Mouse (Mus musculus) CH12.LX (cell line): ENCODE results near the gene Gdpd1. TPM values are rescaled to one million over a fixed set of nuclear protein-coding genes. Genes with fewer than 3 reads are reported as not detected.

ENCODE experiments used
- DNase-seq: peaks from one replicate; pipeline ENCODE4 v3.0.0-alpha.2; 2013; ENCODE audit errors: extremely low read depth
- H3K27ac ChIP-seq: 2 replicates; pipeline ENCODE4 v1.5.1; 2012; ENCODE audit warnings: low read depth, mild to moderate bottlenecking, control low read depth, moderate library complexity; ENCODE audit not compliant: insufficient read depth
- H3K27me3 ChIP-seq: replicated peaks from 2 replicates; pipeline ENCODE3; 2012; ENCODE audit warnings: inconsistent platforms
- H3K36me3 ChIP-seq, 2 experiments: replicated peaks in 1 of 2; 2 replicates each; pipeline versions ENCODE3 to v1.6.1; 2012; ENCODE audit warnings: inconsistent platforms in 1 of 2, low read length in 1 of 2, mild to moderate bottlenecking in 1 of 2, mixed read lengths in 1 of 2, moderate library complexity in 1 of 2; ENCODE audit not compliant: control insufficient read depth in 1 of 2, insufficient read depth in 1 of 2
- H3K4me1 ChIP-seq, 2 experiments: 2 replicates each; pipeline ENCODE4 v1.6.1; 2012; ENCODE audit warnings: inconsistent platforms in 1 of 2, moderate library complexity in 1 of 2; ENCODE audit not compliant: insufficient read depth in 2 of 2, control insufficient read depth in 1 of 2
- H3K4me2 ChIP-seq: 2 replicates; pipeline ENCODE4 v1.6.1; 2012; ENCODE audit warnings: low read depth, mild to moderate bottlenecking, control low read depth; ENCODE audit not compliant: poor library complexity, insufficient read depth, severe bottlenecking
- H3K4me3 ChIP-seq, 3 experiments: fragments of 150-350 bp in 1 of 3; sonication (generic) in 1 of 3; replicated peaks in 1 of 3; 2 replicates each; pipeline versions ENCODE3 to v1.5.1; 2011 to 2012; ENCODE audit warnings: low read depth in 2 of 3, low read length in 2 of 3, mild to moderate bottlenecking in 2 of 3, moderate library complexity in 2 of 3, control low read depth in 1 of 3, improper control_type of control experiment in 1 of 3, inconsistent platforms in 1 of 3, mixed read lengths in 1 of 3; ENCODE audit not compliant: poor library complexity in 1 of 3
- H3K79me2 ChIP-seq: replicated peaks from 2 replicates; pipeline ENCODE4 v1.6.1; 2012; ENCODE audit warnings: mild to moderate bottlenecking, moderate library complexity; ENCODE audit not compliant: control insufficient read depth, poor library complexity, insufficient read depth, severe bottlenecking; ENCODE audit errors: extremely low read depth
- H3K9ac ChIP-seq: 2 replicates; pipeline ENCODE4 v1.6.1; 2012; ENCODE audit warnings: low read depth, mild to moderate bottlenecking, control low read depth, moderate library complexity; ENCODE audit not compliant: insufficient read depth
- H3K9me3 ChIP-seq: replicated peaks from 2 replicates; pipeline ENCODE3; 2012; ENCODE audit warnings: low read length, inconsistent platforms, mixed read lengths
- BHLHE40 ChIP-seq: IDR thresholded peaks from 2 replicates; pipeline ENCODE4 v1.6.1; 2011; ENCODE audit warnings: mild to moderate bottlenecking, low read depth, low read length, improper control_type of control experiment
- CHD1 ChIP-seq: IDR thresholded peaks from 2 replicates; pipeline ENCODE4 v1.6.1; 2012; ENCODE audit warnings: low read depth, low read length, improper control_type of control experiment, inconsistent platforms
- CHD2 ChIP-seq: IDR thresholded peaks from 2 replicates; pipeline ENCODE4 v1.6.1; 2011; ENCODE audit warnings: low read length, improper control_type of control experiment
- CTCF ChIP-seq, 2 experiments: IDR thresholded peaks in 1 of 2; conservative IDR thresholded peaks in 1 of 2; 2 replicates each; pipeline ENCODE4 v1.5.1; 2011 to 2012; ENCODE audit warnings: low read depth in 2 of 2, low read length in 2 of 2, improper control_type of control experiment in 1 of 2, inconsistent platforms in 1 of 2, mild to moderate bottlenecking in 1 of 2, moderate library complexity in 1 of 2
- E2F4 ChIP-seq: IDR thresholded peaks from 2 replicates; pipeline ENCODE4 v1.6.1; 2011; ENCODE audit warnings: low read depth, low read length, improper control_type of control experiment; ENCODE audit not compliant: insufficient replicate concordance
- ELF1 ChIP-seq: IDR thresholded peaks from 2 replicates; pipeline ENCODE4 v1.6.1; 2014; ENCODE audit warnings: low read depth, mild to moderate bottlenecking, inconsistent platforms, low read length, improper control_type of control experiment
- EP300 ChIP-seq: IDR thresholded peaks from 2 replicates; pipeline ENCODE4 v1.6.1; 2011; ENCODE audit warnings: low read length, improper control_type of control experiment
- ETS1 ChIP-seq: conservative IDR thresholded peaks from 2 replicates; pipeline ENCODE4 v1.6.1; 2012; ENCODE audit warnings: low read depth, mild to moderate bottlenecking, inconsistent platforms, low read length, improper control_type of control experiment, moderate library complexity
- GABPA ChIP-seq: IDR thresholded peaks from 2 replicates; pipeline ENCODE4 v1.6.1; 2012; ENCODE audit warnings: low read depth, low read length, improper control_type of control experiment, inconsistent platforms; ENCODE audit not compliant: insufficient replicate concordance
- HCFC1 ChIP-seq: IDR thresholded peaks from 2 replicates; pipeline ENCODE4 v1.6.1; 2012; ENCODE audit warnings: low read depth, mild to moderate bottlenecking, inconsistent platforms, low read length, improper control_type of control experiment
- IRF4 ChIP-seq: IDR thresholded peaks from 2 replicates; pipeline ENCODE4 v1.6.1; 2014; ENCODE audit warnings: low read depth, mild to moderate bottlenecking, inconsistent platforms, low read length, improper control_type of control experiment
- JUN ChIP-seq: IDR thresholded peaks from 2 replicates; pipeline ENCODE4 v1.6.1; 2011; ENCODE audit warnings: low read depth, mild to moderate bottlenecking, low read length, improper control_type of control experiment, moderate library complexity; ENCODE audit not compliant: insufficient read depth
- JUND ChIP-seq: conservative IDR thresholded peaks from 2 replicates; pipeline ENCODE4 v1.6.1; 2011; ENCODE audit warnings: low read depth, low read length, improper control_type of control experiment
- KAT2A ChIP-seq: IDR thresholded peaks from 2 replicates; pipeline ENCODE4 v1.6.1; 2012; ENCODE audit warnings: low read length, improper control_type of control experiment, inconsistent platforms; ENCODE audit not compliant: insufficient replicate concordance
- MAFK ChIP-seq: IDR thresholded peaks from 2 replicates; pipeline ENCODE4 v1.6.1; 2011; ENCODE audit warnings: low read length, improper control_type of control experiment; ENCODE audit not compliant: insufficient replicate concordance
- MAX ChIP-seq: IDR thresholded peaks from 2 replicates; pipeline ENCODE4 v1.6.1; 2011; ENCODE audit warnings: low read length, improper control_type of control experiment
- MAZ ChIP-seq: IDR thresholded peaks from 2 replicates; pipeline ENCODE4 v1.6.1; 2012; ENCODE audit warnings: low read depth, mild to moderate bottlenecking, inconsistent platforms, low read length, improper control_type of control experiment, moderate library complexity
- MEF2A ChIP-seq: IDR thresholded peaks from 2 replicates; pipeline ENCODE4 v1.6.1; 2014; ENCODE audit warnings: low read depth, mild to moderate bottlenecking, inconsistent platforms, low read length, improper control_type of control experiment, borderline replicate concordance
- MXI1 ChIP-seq: IDR thresholded peaks from 2 replicates; pipeline ENCODE4 v1.6.1; 2011; ENCODE audit warnings: mild to moderate bottlenecking, low read depth, low read length, improper control_type of control experiment
- MYC ChIP-seq: IDR thresholded peaks from 2 replicates; pipeline ENCODE4 v1.6.1; 2011; ENCODE audit warnings: low read depth, mild to moderate bottlenecking, improper control_type of control experiment, low read length
- NELFE ChIP-seq: IDR thresholded peaks from 2 replicates; pipeline ENCODE4 v1.6.1; 2011; ENCODE audit warnings: low read depth, low read length, improper control_type of control experiment
- NRF1 ChIP-seq: IDR thresholded peaks from 2 replicates; pipeline ENCODE4 v1.6.1; 2014; ENCODE audit warnings: low read depth, mild to moderate bottlenecking, inconsistent platforms, low read length, improper control_type of control experiment, moderate library complexity
- PAX5 ChIP-seq: IDR thresholded peaks from 2 replicates; pipeline ENCODE4 v1.6.1; 2012; ENCODE audit warnings: low read length, inconsistent platforms, mixed read lengths
- POLR2A ChIP-seq: IDR thresholded peaks from 2 replicates; pipeline ENCODE4 v1.6.1; 2011; ENCODE audit warnings: low read depth, mild to moderate bottlenecking, improper control_type of control experiment, low read length
- POLR2AphosphoS2 ChIP-seq: IDR thresholded peaks from 2 replicates; pipeline ENCODE4 v1.6.1; 2011; ENCODE audit warnings: low read depth, low read length, improper control_type of control experiment
- RAD21 ChIP-seq: IDR thresholded peaks from 2 replicates; pipeline ENCODE4 v1.6.1; 2011; ENCODE audit warnings: low read depth, mild to moderate bottlenecking, low read length, improper control_type of control experiment, moderate library complexity
- RCOR1 ChIP-seq: conservative IDR thresholded peaks from 2 replicates; pipeline ENCODE4 v1.6.1; 2012; ENCODE audit warnings: low read depth, mild to moderate bottlenecking, inconsistent platforms, low read length, improper control_type of control experiment
- SIN3A ChIP-seq: IDR thresholded peaks from 2 replicates; pipeline ENCODE4 v1.6.1; 2012; ENCODE audit warnings: low read length, improper control_type of control experiment, inconsistent platforms
- SMC3 ChIP-seq: IDR thresholded peaks from 2 replicates; pipeline ENCODE4 v1.6.1; 2011; ENCODE audit warnings: low read depth, low read length, improper control_type of control experiment
- TBP ChIP-seq: conservative IDR thresholded peaks from 2 replicates; pipeline ENCODE4 v1.6.1; 2011; ENCODE audit warnings: low read depth, low read length, improper control_type of control experiment
- TCF12 ChIP-seq: IDR thresholded peaks from 2 replicates; pipeline ENCODE4 v1.6.1; 2014; ENCODE audit warnings: low read depth, mild to moderate bottlenecking, inconsistent platforms, low read length, improper control_type of control experiment
- UBTF ChIP-seq: IDR thresholded peaks from 2 replicates; pipeline ENCODE4 v1.6.1; 2012; ENCODE audit warnings: low read depth, mild to moderate bottlenecking, inconsistent platforms, low read length, improper control_type of control experiment, moderate library complexity
- USF1 ChIP-seq: IDR thresholded peaks from 2 replicates; pipeline ENCODE4 v1.6.1; 2014; ENCODE audit warnings: low read depth, mild to moderate bottlenecking, inconsistent platforms, low read length, improper control_type of control experiment
- USF2 ChIP-seq: conservative IDR thresholded peaks from 2 replicates; pipeline ENCODE4 v1.6.1; 2011; ENCODE audit warnings: low read depth, low read length, improper control_type of control experiment
- ZC3H11A ChIP-seq: IDR thresholded peaks from 2 replicates; pipeline ENCODE4 v1.6.1; 2012; ENCODE audit warnings: low read depth, mild to moderate bottlenecking, inconsistent platforms, low read length, improper control_type of control experiment
- ZKSCAN1 ChIP-seq: IDR thresholded peaks from 2 replicates; pipeline ENCODE4 v1.6.1; 2012; ENCODE audit warnings: low read depth, inconsistent platforms, low read length, improper control_type of control experiment, borderline replicate concordance
- ZMIZ1 ChIP-seq: IDR thresholded peaks from 2 replicates; pipeline ENCODE4 v1.6.1; 2012; ENCODE audit warnings: low read depth, mild to moderate bottlenecking, inconsistent platforms, low read length, improper control_type of control experiment
- ZNF384 ChIP-seq: IDR thresholded peaks from 2 replicates; pipeline ENCODE4 v1.6.1; 2012; ENCODE audit warnings: low read depth, low read length, improper control_type of control experiment, inconsistent platforms
- dilution Hi-C: fragments of 300-500 bp; cut with MboI; formaldehyde crosslinking; loops from 2 replicates; pipeline ENCODE4 v1.14.3; 2020; ENCODE audit warnings: low sequenced_read_pairs; ENCODE audit not compliant: extremely low pct_unique_long_range_greater_than_20kb, extremely low pct_ligation_motif_present
- in situ Hi-C: fragments of 300-500 bp; cut with MboI; formaldehyde crosslinking; loops from 3 replicates; pipeline ENCODE4 v1.14.3; 2019; ENCODE audit warnings: low sequenced_read_pairs, low pct_ligation_motif_present, low pct_unique_long_range_greater_than_20kb, mixed read lengths
- polyA plus RNA-seq: library from polyadenylated mRNA; unstranded; fragments of >175 nt; gene quantifications from 2 replicates; pipeline ENCODE4 v1.2.1, GENCODE M21; 2012; ENCODE audit warnings: low read depth; ENCODE audit not compliant: insufficient read length
- total RNA-seq, 2 experiments: library from RNA; depleted of rRNA; stranded (reverse); fragments of 300-350 nt in 1 of 2; fragments of >200 nt in 1 of 2; gene quantifications; 2 replicates each; pipeline ENCODE4 v1.2.3; 2012 to 2014

The Gdpd1 gene
- total RNA-seq (2012; rRNA removed) (2.9 and 3.9 TPM in 2 replicates), total RNA-seq (2014; rRNA removed) (2.0 and 2.7 TPM in 2 replicates), polyA plus RNA-seq (2.3 TPM in 2 replicates)

GRCm38 (mm10) chr11:87073866-87074440, at the start of gene Gdpd1:
Gdpd1 (minus strand) TSS chr11:87074062.
- Histone ChIP-seq H3K36me3 (peaks cover 13 to 26% of the 10 kb centered on the region in 2 experiments), H3K4me1 (peaks cover 0 to 15% of the 10 kb centered on the region in 2 experiments; a peak in 2 of 4 replicates), H3K27ac (no peak within 1 kb of the TSS), H3K27me3 (peaks cover 6% of the 10 kb centered on the region), H3K4me3 (peak within 1 kb of the TSS; percentile 51 to 62 (median 59)), H3K9ac (peak within 1 kb of the TSS; percentile 73), H3K4me2 (peak within 1 kb of the TSS; percentile 92), H3K9me3 (no peaks in the 10 kb centered on the region), H3K79me2 (0 out of 2 replicates have a peak, but pooled peaks cover 1% of the 10 kb centered on the region)
- peak; percentile 85 for DNase-seq
- in situ Hi-C loops (no loop called here), dilution Hi-C loops (no loop called here)
- TF ChIP-seq IRF4 = no peak; the same call in 1 of the 2 replicates
- TF ChIP-seq HCFC1 = no peak
- TF ChIP-seq JUND = peak; percentile 46; the same call in 1 of the 2 replicates
- TF ChIP-seq CTCF (conservative IDR thresholded peaks at IDR 0.05 in 1 of 2, IDR thresholded peaks at IDR 0.05 in 1 of 2; ENCODE audit: low read depth in 2 of 2, low read length in 2 of 2) = peak in 1 of 2 experiments; percentile 60; a peak in 2 of 4 replicates
- peak; percentile 18; the same call in 1 of the 2 replicates for TF ChIP-seq BHLHE40
- no peak for TF ChIP-seq MAFK
- TF ChIP-seq ZNF384 = no peak
- no peak for TF ChIP-seq MAZ
- TF ChIP-seq USF2 = no peak
- 0 out of 2 replicates have a peak, but pooled peaks have one; percentile 5 for TF ChIP-seq MXI1
- 0 out of 2 replicates have a peak, but pooled peaks have one; percentile 11 for TF ChIP-seq MYC
- TF ChIP-seq NELFE = peak; percentile 84
- no peak; the same call in 1 of the 2 replicates for TF ChIP-seq ETS1
- TF ChIP-seq SMC3 = peak; percentile 27; the same call in 1 of the 2 replicates
- no peak for TF ChIP-seq ZC3H11A
- TF ChIP-seq POLR2A = peak; percentile 87
- TF ChIP-seq ZKSCAN1 = no peak
- no peak for TF ChIP-seq KAT2A
- no peak for TF ChIP-seq USF1
- no peak for TF ChIP-seq E2F4
- TF ChIP-seq CHD1 = no peak
- TF ChIP-seq PAX5 = no peak
- no peak; the same call in 1 of the 2 replicates for TF ChIP-seq SIN3A
- no peak; the same call in 1 of the 2 replicates for TF ChIP-seq ELF1
- no peak for TF ChIP-seq RCOR1
- peak; percentile 12; the same call in 1 of the 2 replicates for TF ChIP-seq JUN
- TF ChIP-seq MEF2A = peak; percentile 26; the same call in 1 of the 2 replicates
- TF ChIP-seq ZMIZ1 = no peak
- peak; percentile 91 for TF ChIP-seq MAX
- TF ChIP-seq CHD2 = no peak
- peak; percentile 59; the same call in 1 of the 2 replicates for TF ChIP-seq POLR2AphosphoS2
- TF ChIP-seq UBTF = peak; percentile 85; the same call in 1 of the 2 replicates
- peak; percentile 75; the same call in 1 of the 2 replicates for TF ChIP-seq TCF12
- TF ChIP-seq GABPA = no peak
- peak; percentile 48 for TF ChIP-seq RAD21
- TF ChIP-seq EP300 = no peak
- 0 out of 2 replicates have a peak, but pooled peaks have one; percentile 56 for TF ChIP-seq TBP
- TF ChIP-seq NRF1 = peak; percentile 99
